Mouse (Mus musculus): Measurements from ENCODE around the gene Zfp354c. TPM values are rescaled to one million over a fixed set of nuclear protein-coding genes. Genes with fewer than 3 reads are reported as not detected.

The Zfp354c gene
- polyA plus RNA-seq, 1 experiment from 2014 or later: 58.1 TPM

GRCm38 (mm10) chr11:50798836-50799235 is 28.7 kb downstream of the Zfp354c start:
- Histone ChIP-seq H3K4me2 (replicated peaks) (no peak overlapping the region), H3K27me3 (no peaks in the 10 kb centered on the region), H3K4me3 (no peak overlapping the region), H3K27ac (replicated peaks) (no peak overlapping the region), H3K9ac (replicated peaks) (no peak overlapping the region), H3K36me3 (no peaks in the 10 kb centered on the region), H3K9me3 (no peaks in the 10 kb centered on the region), H3K4me1 (no peaks in the 10 kb centered on the region)
- no peak for ATAC-seq (ENCODE audit: low FRiP score, low read depth)

DNA sequence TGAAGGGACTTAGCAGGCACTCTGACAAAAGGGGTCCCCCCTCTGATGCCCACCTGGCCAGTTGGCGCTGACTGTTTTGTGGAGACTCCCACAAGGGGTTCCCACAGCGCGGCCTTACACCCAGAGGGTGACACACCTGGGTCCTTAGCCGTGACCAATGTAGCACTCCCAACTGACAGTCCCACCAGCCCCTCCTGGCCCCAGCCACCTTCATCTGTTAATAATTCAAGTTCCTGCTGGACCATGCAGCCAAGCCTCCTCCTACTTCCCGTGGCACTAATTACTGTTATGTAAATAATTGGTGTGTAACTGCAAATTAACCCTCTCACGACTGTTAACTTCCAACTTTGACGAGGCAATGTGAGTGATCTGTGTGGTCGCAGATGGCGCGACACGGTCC is 29.9 kb downstream of the Zfp354c start:
- Histone ChIP-seq H3K9me3 (no peaks in the 10 kb centered on the region), H3K9ac (replicated peaks) (no peak overlapping the region), H3K27me3 (no peaks in the 10 kb centered on the region), H3K36me3 (no peaks in the 10 kb centered on the region), H3K4me3 (no peak overlapping the region), H3K4me2 (replicated peaks) (no peak overlapping the region), H3K27ac (replicated peaks) (no peak overlapping the region), H3K4me1 (no peaks in the 10 kb centered on the region)
- WGBS: 85% methylated on average over 11 of the region's 11 CpGs
- no peak for ATAC-seq (ENCODE audit: low FRiP score, low read depth)

DNA sequence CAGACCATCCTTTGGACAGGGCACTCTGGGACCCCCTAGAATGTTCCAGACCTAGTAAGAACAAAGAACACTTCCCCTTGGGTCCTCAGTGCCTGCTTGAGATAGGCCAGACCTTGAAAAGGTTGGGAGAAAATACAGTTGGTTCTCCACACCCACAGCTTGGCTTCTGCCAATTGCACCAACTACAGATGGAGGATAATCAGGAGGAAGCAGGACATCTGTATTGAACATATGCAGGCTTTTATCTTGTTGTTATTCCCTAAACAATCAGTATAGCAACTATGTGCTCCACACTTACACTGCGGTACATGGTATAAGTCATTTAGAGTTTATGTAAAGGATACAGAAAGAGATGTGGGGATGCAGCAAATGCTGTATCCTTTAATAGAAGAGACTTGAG is 56.5 kb downstream of the Zfp354c start:
- ATAC-seq (ENCODE audit: low FRiP score, low read depth): no peak
- no peaks in the 10 kb centered on the region for H3K36me3 ChIP-seq
- H3K4me1 ChIP-seq: peaks cover 3% of the 10 kb centered on the region; the same call in 1 of the 2 replicates
- no peaks in the 10 kb centered on the region for H3K27me3 ChIP-seq
- H3K27ac ChIP-seq (replicated peaks): no peak overlapping the region
- no peak overlapping the region for H3K4me2 ChIP-seq (replicated peaks)
- H3K9ac ChIP-seq (replicated peaks): no peak overlapping the region
- H3K9me3 ChIP-seq: no peaks in the 10 kb centered on the region
- WGBS: 97% methylated on average over 1 of the region's 1 CpGs
- H3K4me3 ChIP-seq: no peak overlapping the region

- H3K9ac ChIP-seq (replicated peaks): 0 out of 2 replicates have a peak overlapping the region, but pooled peaks have one; percentile 2
- peak overlapping the region; percentile 27 for H3K4me3 ChIP-seq
- WGBS: 10% methylated on average over 14 of the region's 14 CpGs
- no peaks in the 10 kb centered on the region for H3K36me3 ChIP-seq
- no peaks in the 10 kb centered on the region for H3K9me3 ChIP-seq
- H3K4me1 ChIP-seq: peaks cover 3% of the 10 kb centered on the region; the same call in 1 of the 2 replicates
- H3K27me3 ChIP-seq: no peaks in the 10 kb centered on the region
- H3K4me2 ChIP-seq (replicated peaks): peak overlapping the region; percentile 55
- H3K27ac ChIP-seq (replicated peaks): peak overlapping the region; percentile 43; the same call in 1 of the 2 replicates
- peak; percentile 84 for ATAC-seq (ENCODE audit: low FRiP score, low read depth)
These were observed 58.4 kb downstream of the Zfp354c start for GRCm38 (mm10) chr11:50768995-50769749.

GRCm38 (mm10) chr11:50767039-50767438 is 60.5 kb downstream of the Zfp354c start:
- Histone ChIP-seq H3K27ac (replicated peaks) (no peak overlapping the region), H3K27me3 (no peaks in the 10 kb centered on the region), H3K4me3 (no peak overlapping the region), H3K4me1 (peaks cover 3% of the 10 kb centered on the region; the same call in 1 of the 2 replicates), H3K4me2 (replicated peaks) (no peak overlapping the region), H3K9me3 (no peaks in the 10 kb centered on the region), H3K9ac (replicated peaks) (no peak overlapping the region), H3K36me3 (no peaks in the 10 kb centered on the region)
- no peak for ATAC-seq (ENCODE audit: low FRiP score, low read depth)
- WGBS: 21% methylated on average over 4 of the region's 4 CpGs

- H3K9me3 ChIP-seq: no peaks in the 10 kb centered on the region
- ATAC-seq (ENCODE audit: low FRiP score, low read depth): no peak
- H3K4me1 ChIP-seq: peaks cover 3% of the 10 kb centered on the region; the same call in 1 of the 2 replicates
- H3K4me3 ChIP-seq: no peak overlapping the region
- H3K4me2 ChIP-seq (replicated peaks): no peak overlapping the region
- no peak overlapping the region for H3K27ac ChIP-seq (replicated peaks)
- H3K9ac ChIP-seq (replicated peaks): no peak overlapping the region
- H3K27me3 ChIP-seq: no peaks in the 10 kb centered on the region
- H3K36me3 ChIP-seq: no peaks in the 10 kb centered on the region
- 82% methylated on average over 7 of the region's 7 CpGs for WGBS
These were observed 61.1 kb downstream of the Zfp354c start for GRCm38 (mm10) chr11:50766461-50766860.

Other genes starting within 250 kb of the Zfp354c start
- gene Adamts2, start 225.6 kb downstream of the Zfp354c start, polyA plus RNA-seq (2016; fragmentation: Nextera tagmentation; extraction: Ambion mirVana): 2.4 and 2.7 TPM in 2 replicates
- gene Zfp879, start 13.8 kb upstream of the Zfp354c start, polyA plus RNA-seq (2016; fragmentation: Nextera tagmentation; extraction: Ambion mirVana): 1.1 and 1.8 TPM in 2 replicates
- not detected in 2 replicates for gene Grm6, start 23.0 kb upstream of the Zfp354c start, polyA plus RNA-seq (2016; fragmentation: Nextera tagmentation; extraction: Ambion mirVana)
- gene Zfp454, start 59.9 kb upstream of the Zfp354c start, polyA plus RNA-seq (2016; fragmentation: Nextera tagmentation; extraction: Ambion mirVana): 17.3 and 19.3 TPM in 2 replicates
- gene Zfp2, start 88.4 kb upstream of the Zfp354c start, polyA plus RNA-seq (2016; fragmentation: Nextera tagmentation; extraction: Ambion mirVana): 37.4 and 40.2 TPM in 2 replicates
- gene Zfp354b, start 103.9 kb upstream of the Zfp354c start, polyA plus RNA-seq (2016; fragmentation: Nextera tagmentation; extraction: Ambion mirVana): 2.1 and 2.4 TPM in 2 replicates
- gene 4933414I15Rik, start 116.0 kb upstream of the Zfp354c start, polyA plus RNA-seq (2016; fragmentation: Nextera tagmentation; extraction: Ambion mirVana): not detected in 2 replicates
- not detected in 2 replicates for gene Prop1, start 126.0 kb upstream of the Zfp354c start, polyA plus RNA-seq (2016; fragmentation: Nextera tagmentation; extraction: Ambion mirVana)
- not detected in 2 replicates for gene Olfr1378, start 138.8 kb upstream of the Zfp354c start, polyA plus RNA-seq (2016; fragmentation: Nextera tagmentation; extraction: Ambion mirVana)
- not detected in 2 replicates for gene Olfr1377, start 154.2 kb upstream of the Zfp354c start, polyA plus RNA-seq (2016; fragmentation: Nextera tagmentation; extraction: Ambion mirVana)
- gene Olfr51, start 175.9 kb upstream of the Zfp354c start, polyA plus RNA-seq (2016; fragmentation: Nextera tagmentation; extraction: Ambion mirVana): not detected in 2 replicates
- not detected in 2 replicates for gene Olfr54, start 186.5 kb upstream of the Zfp354c start, polyA plus RNA-seq (2016; fragmentation: Nextera tagmentation; extraction: Ambion mirVana)
- gene Olfr1375, start 220.4 kb upstream of the Zfp354c start, polyA plus RNA-seq (2016; fragmentation: Nextera tagmentation; extraction: Ambion mirVana): not detected in 2 replicates
- 11.3 and 11.7 TPM in 2 replicates for gene Zfp354a, start 231.5 kb upstream of the Zfp354c start, polyA plus RNA-seq (2016; fragmentation: Nextera tagmentation; extraction: Ambion mirVana)